Mouse (Mus musculus) urinary bladder, postnatal 4 days (tissue): ENCODE measurements around the gene Sox10.

Experiments
- DNase-seq, 2 experiments: peaks; one replicate each; pipeline ENCODE4 v3.0.0; 2021 to 2022; ENCODE audit warnings: low spot score in 2 of 2

Sox10 gene

GRCm38 (mm10) chr15:79123751-79124150 lies 41.3 kb downstream of the Sox10 start:
- no peak for DNase-seq

DNA sequence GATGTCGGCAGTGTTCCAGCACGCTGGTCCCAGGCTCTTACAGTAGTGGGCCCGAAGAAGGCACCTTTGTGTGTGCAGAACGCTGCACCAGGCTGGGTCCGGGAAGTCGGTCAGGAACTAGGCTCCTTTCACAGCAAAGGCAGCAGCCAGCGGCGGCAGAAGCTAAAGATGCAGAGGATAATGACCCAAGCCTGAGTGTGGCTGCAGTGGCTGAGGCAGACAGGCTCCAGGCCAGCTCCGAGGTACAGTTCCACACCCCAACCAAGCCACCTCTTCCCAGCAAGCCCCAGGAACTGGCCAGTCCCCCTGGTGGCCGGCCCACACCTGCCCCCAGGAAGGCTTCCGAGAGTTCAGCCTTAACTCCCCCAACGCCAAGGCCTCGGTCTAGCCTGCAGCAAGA lies 42.5 kb downstream of the Sox10 start:
- DNase-seq: no peak

- DNase-seq: no peak
These were observed 42.9 kb downstream of the Sox10 start for GRCm38 (mm10) chr15:79122119-79122518.

DNA sequence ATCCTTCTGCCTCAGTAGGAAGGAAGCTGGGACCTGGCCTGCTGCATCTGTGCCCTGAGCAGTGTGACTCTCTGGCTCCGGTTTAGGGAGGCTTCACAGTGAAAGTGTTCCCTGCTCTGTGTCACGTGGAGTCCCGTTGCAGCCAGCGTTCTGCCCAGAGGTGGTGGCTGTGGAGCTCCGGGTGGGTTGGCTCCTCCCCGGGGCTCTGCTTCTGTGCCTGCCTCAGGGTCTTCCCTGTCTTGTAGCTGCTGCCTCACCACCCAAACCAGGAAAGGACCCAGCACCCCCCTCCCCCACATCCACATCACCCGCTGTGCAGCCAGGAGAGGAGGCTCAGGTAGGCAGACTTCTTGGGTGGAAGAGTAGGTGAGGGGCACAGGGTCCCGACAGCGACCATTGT lies 45.5 kb downstream of the Sox10 start:
- DNase-seq: no peak

DNA sequence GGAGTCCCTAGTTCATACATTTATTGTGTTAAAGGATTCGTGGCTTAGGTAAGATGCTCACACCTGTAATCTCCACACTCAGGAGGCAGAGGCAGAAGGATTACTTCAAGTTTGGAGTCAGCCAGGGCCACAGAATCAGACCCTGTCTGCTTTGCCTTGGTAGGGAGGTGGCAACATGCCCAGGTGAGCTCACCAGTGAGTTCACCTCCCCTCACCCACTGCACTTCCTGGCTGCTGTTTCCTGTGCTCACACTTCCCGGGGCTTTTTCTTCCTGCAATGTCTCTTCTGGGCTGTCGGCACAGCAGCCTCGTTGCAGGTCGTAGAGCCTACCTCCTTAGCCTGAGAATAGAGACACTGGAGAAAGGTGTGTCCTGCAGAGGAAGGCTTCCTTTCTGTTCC lies 49.8 kb downstream of the Sox10 start:
- DNase-seq: no peak

DNA sequence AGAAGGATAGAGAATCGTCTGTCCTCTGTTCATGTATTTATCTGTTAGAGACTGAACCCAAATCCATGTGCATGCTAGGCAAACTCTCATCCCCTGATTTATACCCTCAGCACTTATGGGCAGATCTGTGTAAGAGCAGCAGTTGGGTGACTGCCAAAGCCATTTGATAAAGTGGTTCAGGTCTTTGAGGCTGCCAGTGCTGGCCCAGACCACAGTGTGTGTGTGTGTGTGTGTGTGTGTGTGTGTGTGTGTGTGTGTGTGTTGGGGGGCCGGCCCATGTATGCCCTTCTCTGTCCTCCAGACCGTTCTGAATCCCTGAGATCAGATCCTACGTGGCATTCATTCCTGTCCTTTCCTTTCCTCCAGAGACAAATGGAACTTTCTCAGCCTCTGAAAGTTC lies 53.3 kb downstream of the Sox10 start:
- no peak for DNase-seq

DNA sequence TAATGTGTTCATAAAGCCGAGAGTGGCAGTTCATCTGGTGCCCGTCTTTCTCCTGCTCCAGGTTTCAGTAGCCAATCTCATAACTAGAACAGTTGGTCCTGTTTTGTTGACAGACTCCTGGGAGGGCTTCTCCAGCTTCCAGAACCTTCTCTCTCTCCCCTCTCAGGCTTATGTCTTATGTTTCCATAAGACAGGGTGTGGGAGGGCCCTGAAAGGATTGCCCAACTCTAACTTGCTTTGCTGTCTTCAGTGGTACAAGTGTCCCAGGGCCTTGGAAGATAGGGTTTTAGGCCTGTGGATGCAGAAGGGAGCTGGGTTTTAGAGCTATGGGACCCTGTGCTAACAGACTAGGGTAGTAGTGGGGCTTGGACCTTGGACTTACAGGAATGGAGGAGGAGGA lies 54.5 kb downstream of the Sox10 start:
- DNase-seq: no peak

- DNase-seq: no peak
These were observed 55.0 kb downstream of the Sox10 start for GRCm38 (mm10) chr15:79110031-79110430.

DNA sequence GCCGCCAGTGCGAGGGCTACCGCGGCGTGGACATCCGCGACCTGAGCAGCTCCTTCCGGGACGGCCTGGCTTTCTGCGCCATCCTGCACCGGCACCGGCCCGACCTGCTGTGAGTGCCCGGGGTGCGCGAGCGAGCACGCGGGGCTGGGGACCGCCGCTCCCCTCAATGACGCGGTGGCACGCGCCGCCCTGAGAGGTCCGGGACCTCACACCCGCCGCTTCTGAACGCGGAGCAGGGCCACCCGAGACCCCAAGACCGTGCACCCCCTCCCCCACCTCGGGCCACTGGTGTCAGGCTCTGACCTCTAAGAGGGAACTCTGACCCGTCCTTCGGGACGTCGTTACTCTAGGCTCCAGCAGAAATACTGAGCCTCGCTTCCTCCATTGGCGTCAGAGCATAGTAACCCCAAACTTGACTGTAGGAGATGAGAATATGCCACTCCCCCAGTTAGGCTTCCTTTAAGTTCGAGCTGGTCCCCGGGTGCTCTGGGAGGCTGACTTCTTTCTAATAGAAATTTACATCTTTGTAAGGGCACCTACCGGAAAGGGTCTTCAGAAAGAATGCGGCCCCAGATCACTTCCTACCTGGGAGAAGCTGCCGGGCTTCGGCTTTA lies 55.6 kb downstream of the Sox10 start:
- DNase-seq: no peak

DNA sequence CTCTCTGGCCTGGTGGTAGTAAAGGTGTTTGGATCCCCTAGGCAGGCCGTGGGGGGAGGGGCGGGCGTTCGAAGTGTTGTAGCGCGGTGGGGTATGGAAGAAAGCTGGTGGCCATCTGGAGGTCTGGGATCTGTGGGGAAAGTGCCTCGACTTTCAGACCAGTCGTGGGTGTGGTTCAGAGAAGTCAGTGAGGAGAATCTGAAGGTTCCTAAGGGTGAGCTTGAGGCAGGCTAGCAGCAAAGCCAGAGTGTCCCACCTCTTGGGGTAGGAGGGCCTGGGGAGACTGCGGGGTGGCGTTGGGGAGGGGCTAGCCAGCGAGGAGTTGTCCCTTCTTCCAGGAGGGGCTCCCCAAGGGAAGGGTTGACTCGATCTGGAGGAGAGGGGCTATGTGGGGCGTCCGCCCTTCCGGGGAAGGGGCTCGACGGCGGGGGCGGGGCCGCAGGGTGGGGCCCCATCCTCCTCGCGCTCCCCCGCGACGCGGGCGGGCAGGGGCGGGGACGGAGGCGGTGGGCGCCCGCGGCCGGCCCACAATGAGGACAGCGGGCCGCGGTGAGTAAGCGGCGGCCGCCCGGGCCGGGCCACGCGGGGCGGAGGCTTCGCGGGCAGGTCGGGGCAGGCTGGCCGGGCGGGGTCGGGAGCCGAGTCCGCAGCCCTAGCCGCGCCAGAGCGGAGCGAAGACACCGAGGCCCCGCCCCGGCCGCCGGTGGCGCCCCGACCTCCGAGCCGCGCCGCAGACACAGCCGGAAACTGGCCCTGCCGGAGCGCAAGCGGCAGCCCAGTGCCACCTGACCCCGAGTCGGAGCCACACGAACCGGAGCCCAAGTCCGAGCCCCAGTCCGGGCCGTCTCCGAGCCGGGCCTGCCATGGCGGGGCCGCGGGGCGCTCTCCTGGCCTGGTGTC lies 56.4 kb downstream of the Sox10 start, which contains the start of gene Micall1:
Micall1 (plus strand) TSS at position 478 of the 900 bp plus-strand sequence.
- DNase-seq: peak; percentile 78 to 80

DNA sequence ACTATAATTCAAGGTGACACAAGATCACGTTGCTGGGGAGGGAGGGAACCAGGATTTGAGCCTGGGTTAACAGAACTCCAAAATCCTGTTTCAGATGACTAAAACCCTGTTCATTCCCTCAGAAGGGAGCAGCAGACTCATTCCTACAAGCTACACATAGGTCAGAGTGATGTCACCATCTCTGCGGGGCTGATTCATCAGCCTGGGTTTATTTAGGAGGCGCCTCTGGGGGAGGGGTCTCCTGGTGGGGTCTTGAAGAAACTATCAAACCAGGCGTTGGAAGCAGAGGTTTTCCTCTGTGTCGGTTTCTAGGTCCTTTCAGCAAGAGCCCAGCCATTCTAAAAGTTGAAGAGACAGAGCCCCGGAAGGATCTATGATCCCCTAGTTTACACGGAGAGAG lies 57.1 kb downstream of the Sox10 start:
- no peak for DNase-seq

DNA sequence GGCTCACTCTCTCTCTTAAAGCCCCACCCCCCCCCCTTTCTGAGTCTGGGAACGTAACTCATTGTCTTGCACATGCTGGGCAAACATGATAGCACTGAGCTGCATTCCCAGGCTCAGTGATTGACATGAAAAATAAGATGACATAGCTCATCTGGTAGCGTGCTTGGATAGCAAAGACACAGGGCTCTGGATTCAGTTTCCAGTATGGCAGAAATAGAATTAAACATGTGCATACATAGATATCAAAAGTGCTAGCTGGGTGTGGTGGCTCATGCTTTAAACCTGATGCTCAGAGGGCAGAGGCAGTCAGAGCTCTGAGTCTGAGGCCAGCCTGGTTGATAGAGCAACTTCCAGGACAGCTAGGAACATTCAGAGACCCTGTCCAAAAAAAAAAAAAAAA lies 59.2 kb downstream of the Sox10 start:
- no peak for DNase-seq
